Mouse (Mus musculus) thymus, adult 2 months (tissue): Measurements from ENCODE around the gene Gm3336.

Experiments
- CTCF ChIP-seq: fragments of 200-500 bp; IDR thresholded peaks from 2 replicates; pipeline ENCODE4 v1.5.1; 2012; ENCODE audit warnings: mild to moderate bottlenecking, control low read depth, low read length, moderate library complexity, borderline replicate concordance; ENCODE audit not compliant: control insufficient read depth, poor library complexity, insufficient read depth; ENCODE audit errors: extremely low read depth
- POLR2A ChIP-seq: fragments of 200-500 bp; IDR thresholded peaks from 2 replicates; pipeline ENCODE4 v1.6.1; 2012; ENCODE audit warnings: mild to moderate bottlenecking, low read length, control low read depth, moderate library complexity; ENCODE audit not compliant: control insufficient read depth, poor library complexity, insufficient read depth; ENCODE audit errors: extremely low read depth

DNA sequence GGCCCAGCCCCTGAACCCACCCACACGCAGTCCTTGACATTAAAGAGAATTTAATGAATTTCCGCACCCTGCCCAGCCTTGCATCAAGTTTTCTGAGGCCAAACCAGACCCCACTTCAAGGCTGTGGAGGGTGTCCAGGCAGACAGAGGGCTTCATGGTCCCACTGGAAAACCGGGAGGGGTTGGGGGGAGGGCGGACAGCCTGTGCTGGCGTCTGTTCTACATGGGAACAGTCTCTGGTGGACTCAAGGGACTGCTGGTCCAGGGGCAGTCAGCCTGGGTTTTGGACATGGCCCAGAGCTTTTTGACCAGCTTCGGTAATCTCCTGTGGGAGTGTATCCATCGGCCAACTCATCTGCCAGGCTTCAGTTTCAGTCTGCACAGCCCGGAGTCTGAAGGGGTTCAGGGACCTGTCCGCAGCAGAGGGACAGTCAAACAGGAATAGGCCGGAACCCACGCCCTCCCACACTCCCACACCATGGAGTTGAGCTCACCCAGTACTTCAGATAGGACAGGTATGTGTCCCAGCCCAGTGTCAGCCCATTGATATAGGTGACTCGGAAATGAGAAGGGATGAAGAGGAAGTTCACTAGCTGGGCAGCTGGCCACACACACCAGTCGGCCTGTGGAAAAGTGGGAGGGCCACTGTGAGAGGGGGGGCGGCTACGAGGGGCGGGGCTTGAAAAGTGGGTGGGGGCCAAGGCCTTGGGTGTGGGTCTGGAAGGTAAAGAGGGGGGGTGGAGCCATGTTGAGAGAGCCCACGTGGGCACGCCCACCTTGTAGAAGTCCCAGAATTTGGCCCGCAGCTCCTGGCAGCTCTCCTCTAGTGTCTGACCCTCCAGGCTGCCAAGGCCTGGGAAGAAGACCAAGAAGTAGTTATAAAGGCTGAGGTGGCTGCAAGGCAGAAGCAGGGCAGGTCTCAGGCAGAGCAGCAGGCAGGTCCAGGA lies 40.5 kb downstream of the Gm3336 start:
- no peak for TF ChIP-seq CTCF
- TF ChIP-seq POLR2A = no peak
